ENCODE assay signal across 8 mouse cellular contexts in genomic region chr3:88200972-88201330, GRCm38 (mm10). TPM values are rescaled to one million over a fixed set of nuclear protein-coding genes. Genes with fewer than 3 reads are reported as not detected.
DNase-seq lines count a peak whose midpoint lies in the region; ATAC-seq and TF ChIP-seq lines count a peak whose summit lies in the region.

No protein-coding gene starts in this region.

- H3K27ac ChIP-seq in spleen, adult 2 months (ENCODE audit: insufficient read depth, low read length), result no peak overlapping the region
- no peak overlapping the region for H3K27ac ChIP-seq in liver, embryonic 15.5 days (replicated peaks)

- peak; percentile 50 for DNase-seq in cerebellum, adult 8-10 months
- DNase-seq in cerebellum, adult 11 months, result no peak
- DNase-seq in spleen, adult 2 months (ENCODE audit: low read depth in 1 of 2, low spot score in 2 of 2), result no peak
- DNase-seq in spleen, adult 12 weeks (ENCODE audit: low spot score), result no peak
- no peak for DNase-seq in adrenal gland, postnatal 25 days
- no peak for DNase-seq in gastrocnemius, postnatal 10 days

- ATAC-seq in liver, embryonic 15.5 days (ENCODE audit: insufficient read depth), result no peak
- ATAC-seq in megakaryocyte-erythroid progenitor cell, adult 5-6 weeks (replicated peaks; ENCODE audit: low FRiP score, low TSS enrichment, poor library complexity, severe bottlenecking), result no peak

- under 1% methylated on average over 37 of the region's 37 CpGs for WGBS in spleen, adult 2 months
- under 1% methylated on average over 37 of the region's 37 CpGs for WGBS in liver, embryonic 15.5 days (ENCODE audit: insufficient replicate concordance)

- H3K4me2 ChIP-seq in liver, embryonic 15.5 days, result peak overlapping the region; percentile 47

- H3K27me3 ChIP-seq in spleen, adult 2 months (ENCODE audit: control insufficient read depth, insufficient read depth, low read length), result peaks cover 41% of the 10 kb centered on the region
- peaks cover 98% of the 10 kb centered on the region for H3K27me3 ChIP-seq in liver, embryonic 15.5 days

- H3K36me3 ChIP-seq in spleen, adult 2 months (ENCODE audit: control insufficient read depth, insufficient read depth, low read length), result no peaks in the 10 kb centered on the region
- H3K36me3 ChIP-seq in liver, embryonic 15.5 days (replicated peaks), result no peaks in the 10 kb centered on the region

- no peak overlapping the region for H3K9ac ChIP-seq in liver, embryonic 15.5 days

- peak overlapping the region; percentile 17; the same call in 1 of the 2 replicates for H3K4me3 ChIP-seq in spleen, adult 2 months (ENCODE audit: extremely low read depth, insufficient read depth, insufficient read length)
- H3K4me3 ChIP-seq in liver, embryonic 15.5 days (replicated peaks), result peak overlapping the region; percentile 24; the same call in 1 of the 2 replicates

- no peak for TF ChIP-seq POLR2A in spleen, adult 2 months (IDR thresholded peaks at IDR 0.05; ENCODE audit: low read depth, low read length)

- no peaks in the 10 kb centered on the region for H3K9me3 ChIP-seq in liver, embryonic 15.5 days (replicated peaks)

- TF ChIP-seq CTCF in spleen, adult 2 months (IDR thresholded peaks at IDR 0.05; ENCODE audit: extremely low read depth, insufficient read depth, insufficient read length, insufficient replicate concordance), result no peak

- H3K4me1 ChIP-seq in spleen, adult 2 months (ENCODE audit: control insufficient read depth, insufficient read depth, insufficient read length), result peaks cover 8% of the 10 kb centered on the region
- peaks cover 8% of the 10 kb centered on the region; the same call in 1 of the 2 replicates for H3K4me1 ChIP-seq in liver, embryonic 15.5 days (replicated peaks)

RNA-seq across cellular contexts. Expression of gene Rhbg, which starts 53.6 kb away (rescaled TPM):
- polyA plus RNA-seq in spleen, adult 2 months (2012; rRNA removed), result 0.21 and 0.29 TPM in 2 replicates
- polyA plus RNA-seq in liver, embryonic 15.5 days (2015; fragmentation: Nextera tagmentation; extraction: Ambion mirVana), result 7.6 and 7.7 TPM in 2 replicates
- 4.0 and 4.4 TPM in 2 replicates for total RNA-seq in adrenal gland, postnatal 25 days (2021)
- total RNA-seq in megakaryocyte-erythroid progenitor cell, adult 5-6 weeks (2014; fragmentation: Nextera tagmentation), result not detected in 2 replicates
- not detected in 2 replicates for total RNA-seq in megakaryocyte-erythroid progenitor cell, adult 5-6 weeks (2017)
- not detected for total RNA-seq in gastrocnemius, postnatal 10 days (2021)

RNA-seq across cellular contexts. Expression of gene Mef2d, which starts 58.8 kb away (rescaled TPM):
- polyA plus RNA-seq in spleen, adult 2 months (2012; rRNA removed), result 119 and 142 TPM in 2 replicates
- polyA plus RNA-seq in liver, embryonic 15.5 days (2015; fragmentation: Nextera tagmentation; extraction: Ambion mirVana), result 6.8 and 7.1 TPM in 2 replicates
- 104 TPM in 2 replicates for total RNA-seq in adrenal gland, postnatal 25 days (2021)
- total RNA-seq in megakaryocyte-erythroid progenitor cell, adult 5-6 weeks (2014; fragmentation: Nextera tagmentation), result 91.9 and 97.4 TPM in 2 replicates
- total RNA-seq in megakaryocyte-erythroid progenitor cell, adult 5-6 weeks (2017), result 19.7 and 50.5 TPM in 2 replicates
- 100 to 1,000 TPM; 148 to 163 TPM for total RNA-seq in gastrocnemius, postnatal 10 days (2021)
